Comparison of ENCODE assay signal across 9 mouse cellular contexts in genomic region chr15:99214941-99215340, GRCm38 (mm10). TPM values are rescaled to one million over a fixed set of nuclear protein-coding genes. Genes with fewer than 3 reads are reported as not detected.
DNase-seq lines count a peak whose midpoint lies in the region; ATAC-seq and TF ChIP-seq lines count a peak whose summit lies in the region.
"Had no signal": no experiment of that assay in that cellular context is flagged by ENCODE, and none has a peak within 500 bp of the region (broad histone marks: within the 10 kb centered on the region; RNA-seq: fewer than 3 reads in every experiment).

No protein-coding gene starts in this region.

- no peaks in the 10 kb centered on the region for H3K4me1 ChIP-seq in cerebellum, adult 2 months (ENCODE audit: control insufficient read depth, insufficient read depth, low read length)
- H3K4me1 ChIP-seq in thymus, adult 2 months (replicated peaks; ENCODE audit: control insufficient read depth, insufficient read depth, low read length) = no peaks in the 10 kb centered on the region

- no peak overlapping the region for H3K27ac ChIP-seq in cerebellum, adult 2 months (ENCODE audit: insufficient read depth, low read length)
- no peak overlapping the region for H3K27ac ChIP-seq in thymus, adult 2 months (ENCODE audit: control insufficient read depth, insufficient read depth, low read length)

- intact Hi-C loops in left cerebral cortex, postnatal 10 days (cut with DNase I) = no loop called here

- TF ChIP-seq CTCF in cerebellum, adult 2 months (IDR thresholded peaks at IDR 0.05; ENCODE audit: borderline replicate concordance, insufficient read depth, low read depth, low read length) = peak; percentile 40; the same call in 1 of the 2 replicates
- peak; percentile 55; the same call in 1 of the 2 replicates for TF ChIP-seq CTCF in thymus, adult 2 months (IDR thresholded peaks at IDR 0.05; ENCODE audit: borderline replicate concordance, control insufficient read depth, extremely low read depth, insufficient read depth, low read length, poor library complexity)

- H3K27me3 ChIP-seq in cerebellum, adult 2 months (ENCODE audit: control insufficient read depth, insufficient read depth, low read length) = no peaks in the 10 kb centered on the region
- H3K27me3 ChIP-seq in thymus, adult 2 months (ENCODE audit: control insufficient read depth, insufficient read depth, low read length) = no peaks in the 10 kb centered on the region; the same call in 1 of the 2 replicates
- H3K27me3 ChIP-seq: Patski had no signal

- no peak overlapping the region for H3K4me3 ChIP-seq in cerebellum, adult 2 months (replicated peaks; ENCODE audit: insufficient read depth, low read depth, low read length)
- H3K4me3 ChIP-seq in thymus, adult 2 months (ENCODE audit: control insufficient read depth, insufficient read depth, low read length) = no peak overlapping the region

- no peak for DNase-seq in cerebellum, adult 2 months
- no peak for DNase-seq in cerebellum, postnatal 14 days
- DNase-seq in thymus, adult 2 months = no peak
- DNase-seq in thymus, adult 18-20 months = no peak
- peak; percentile 33 for DNase-seq in lung, postnatal 10 days
- DNase-seq in left cerebral cortex, postnatal 10 days (ENCODE audit: extremely low spot score in 1 of 2, low spot score in 2 of 2) = no peak
- no peak for DNase-seq in left cerebral cortex, adult 9 months (ENCODE audit: low spot score in 2 of 2)

- ATAC-seq in frontal cortex, adult (ENCODE audit: low TSS enrichment) = no peak
- ATAC-seq: Patski had no signal

- 83% methylated on average over 2 of the region's 2 CpGs for WGBS in cerebellum, adult 2 months
- WGBS in thymus, adult 2 months = 94% methylated on average over 2 of the region's 2 CpGs

- TF ChIP-seq POLR2A in cerebellum, adult 2 months (IDR thresholded peaks at IDR 0.05; ENCODE audit: borderline replicate concordance, insufficient read depth, low read length) = no peak
- no peak for TF ChIP-seq POLR2A in thymus, adult 2 months (IDR thresholded peaks at IDR 0.05; ENCODE audit: control insufficient read depth, extremely low read depth, insufficient read depth, low read length, poor library complexity)

- no peaks in the 10 kb centered on the region for H3K36me3 ChIP-seq in thymus, adult 2 months (ENCODE audit: control insufficient read depth, insufficient read depth, low read length)

RNA-seq across cellular contexts. Expression of gene Kcnh3, which starts 9.7 kb away (rescaled TPM):
- 5.0 and 7.0 TPM in 2 replicates for polyA plus RNA-seq in cerebellum, adult 2 months (2012; rRNA removed)
- polyA plus RNA-seq in thymus, adult 2 months (2012; rRNA removed) = 83.5 and 85.5 TPM in 2 replicates
- 100 to 1,000 TPM; 132 to 134 TPM for total RNA-seq in left cerebral cortex, postnatal 10 days (2021)

RNA-seq across cellular contexts. Expression of gene Mcrs1, which starts 36.8 kb away (rescaled TPM):
- 84.9 and 94.4 TPM in 2 replicates for polyA plus RNA-seq in cerebellum, adult 2 months (2012; rRNA removed)
- 131 and 133 TPM in 2 replicates for polyA plus RNA-seq in thymus, adult 2 months (2012; rRNA removed)
- 100 to 1,000 TPM; 116 to 127 TPM for total RNA-seq in left cerebral cortex, postnatal 10 days (2021)

Comparison
In these comparisons a context has a peak if more than half of its experiments do, and no peak if none do; other contexts are left out.
1. RNA of gene Kcnh3, which starts 9.7 kb away (polyA plus RNA-seq): 83.5 to 85.5 TPM in thymus, adult 2 months; 5.0 to 7.0 TPM in cerebellum, adult 2 months; every median in the first group is over 10 times any median in the second.